Mouse (Mus musculus) layer of hippocampus, postnatal 36 days (tissue): ENCODE data around the gene Abhd12b. TPM values are rescaled to one million over a fixed set of nuclear protein-coding genes. Genes with fewer than 3 reads are reported as not detected.

ENCODE experiments used
- DNase-seq, 2 experiments: peaks; one replicate each; pipeline ENCODE4 v3.0.0; 2022
- total RNA-seq, 2 experiments: library from RNA; stranded (reverse); gene quantifications; 2 replicates each; pipeline ENCODE4 v1.2.3; 2021

Gene Abhd12b
- total RNA-seq, 2 experiments from 2014 or later = 0.20 TPM; not detected in 1

GRCm38 (mm10) chr12:70208214-70208613, 54.3 kb downstream of the Abhd12b start:
- DNase-seq = no peak

GRCm38 (mm10) chr12:70212501-70212900, 58.6 kb downstream of the Abhd12b start:
- no peak for DNase-seq

GRCm38 (mm10) chr12:70213601-70214000, 59.7 kb downstream of the Abhd12b start:
- DNase-seq = no peak

GRCm38 (mm10) chr12:70214281-70214680, 60.3 kb downstream of the Abhd12b start:
- no peak for DNase-seq

GRCm38 (mm10) chr12:70216229-70216800, 62.4 kb downstream of the Abhd12b start:
- DNase-seq = no peak

GRCm38 (mm10) chr12:70218795-70219540, 65.0 kb downstream of the Abhd12b start:
- no peak for DNase-seq

GRCm38 (mm10) chr12:70221425-70221824, 67.5 kb downstream of the Abhd12b start:
- DNase-seq = no peak

- no peak for DNase-seq
Measured at GRCm38 (mm10) chr12:70223331-70223730, 69.4 kb downstream of the Abhd12b start.

GRCm38 (mm10) chr12:70226655-70227054, 72.7 kb downstream of the Abhd12b start:
- no peak for DNase-seq

- no peak for DNase-seq
Measured at GRCm38 (mm10) chr12:70227121-70227932, 73.4 kb downstream of the Abhd12b start.

- DNase-seq = no peak
Measured at GRCm38 (mm10) chr12:70228155-70228554, 74.2 kb downstream of the Abhd12b start.

GRCm38 (mm10) chr12:70231294-70231693, 77.4 kb downstream of the Abhd12b start, which contains the start of gene Pygl:
Pygl (minus strand) TSS chr12:70231488.
- no peak for DNase-seq

- DNase-seq = no peak
Measured at GRCm38 (mm10) chr12:70232020-70232544, 78.1 kb downstream of the Abhd12b start.

Other genes with a start within 250 kb of the Abhd12b start
- gene Sav1, start 167.1 kb upstream of the Abhd12b start, total RNA-seq = 10 to 100 TPM; 16.6 to 19.3 TPM
- gene Nin, start 40.4 kb upstream of the Abhd12b start, total RNA-seq = 10 to 100 TPM; 69.8 to 72.7 TPM
- 1 to 10 TPM; 3.4 to 5.8 TPM for gene Pygl, start 77.3 kb downstream of the Abhd12b start, total RNA-seq
- gene Trim9, start 193.5 kb downstream of the Abhd12b start, total RNA-seq = 100 to 1,000 TPM; 316 to 344 TPM